Mouse (Mus musculus) intestine, embryonic 15.5 days (tissue): ENCODE data around the gene Rusc2. TPM values are rescaled to one million over a fixed set of nuclear protein-coding genes. Genes with fewer than 3 reads are reported as not detected.
A peak's percentile ranks its signal among the peaks of the same experiment; 100 is the strongest.

Source experiments
- ATAC-seq: fragments of 200-750 bp; cut with Nextera tagmentation; 2 replicates; pipeline ENCODE4 v1.8.0; 2017; ENCODE audit warnings: moderate TSS enrichment, moderate library complexity
- H3K27ac ChIP-seq: fragments of 300-500 bp; sonication (generic); 2 replicates; pipeline ENCODE4 v1.5.1; 2015; ENCODE audit warnings: mild to moderate bottlenecking, inconsistent platforms
- H3K27me3 ChIP-seq: fragments of 300-500 bp; sonication (generic); replicated peaks from 2 replicates; pipeline ENCODE4 v1.6.1; 2015; ENCODE audit warnings: inconsistent platforms
- H3K36me3 ChIP-seq: fragments of 300-500 bp; sonication (generic); 2 replicates; pipeline ENCODE4 v1.6.1; 2015; ENCODE audit warnings: inconsistent platforms
- H3K4me1 ChIP-seq: fragments of 300-500 bp; sonication (generic); replicated peaks from 2 replicates; pipeline ENCODE4 v1.6.1; 2015; ENCODE audit warnings: inconsistent platforms
- H3K4me2 ChIP-seq: fragments of 300-500 bp; sonication (generic); replicated peaks from 2 replicates; pipeline ENCODE4 v1.6.1; 2015; ENCODE audit warnings: mild to moderate bottlenecking, inconsistent platforms
- H3K4me3 ChIP-seq: fragments of 300-500 bp; sonication (generic); replicated peaks from 2 replicates; pipeline ENCODE4 v1.5.1; 2015; ENCODE audit warnings: inconsistent platforms
- H3K9ac ChIP-seq: fragments of 300-500 bp; sonication (generic); 2 replicates; pipeline ENCODE4 v1.6.1; 2015; ENCODE audit warnings: inconsistent platforms
- H3K9me3 ChIP-seq: fragments of 300-500 bp; sonication (generic); 2 replicates; pipeline ENCODE4 v1.6.1; 2016; ENCODE audit warnings: inconsistent platforms
- WGBS: fragments of 180-500 bp; shearing (Covaris S2); methylation state at CpG from one replicate; pipeline ENCODE4 v1.1.7; 2015; 5-methylcytosine and 5-hydroxymethylcytosine counted together
- polyA plus RNA-seq: library from polyadenylated mRNA; unstranded; fragments of >200 nt; fragmentation: Nextera tagmentation; extraction: Ambion mirVana; gene quantifications from 2 replicates; pipeline ENCODE4 v1.2.1, GENCODE M21; 2015

Rusc2 gene
- polyA plus RNA-seq, 1 experiment from 2014 or later = 13.1 TPM

DNA sequence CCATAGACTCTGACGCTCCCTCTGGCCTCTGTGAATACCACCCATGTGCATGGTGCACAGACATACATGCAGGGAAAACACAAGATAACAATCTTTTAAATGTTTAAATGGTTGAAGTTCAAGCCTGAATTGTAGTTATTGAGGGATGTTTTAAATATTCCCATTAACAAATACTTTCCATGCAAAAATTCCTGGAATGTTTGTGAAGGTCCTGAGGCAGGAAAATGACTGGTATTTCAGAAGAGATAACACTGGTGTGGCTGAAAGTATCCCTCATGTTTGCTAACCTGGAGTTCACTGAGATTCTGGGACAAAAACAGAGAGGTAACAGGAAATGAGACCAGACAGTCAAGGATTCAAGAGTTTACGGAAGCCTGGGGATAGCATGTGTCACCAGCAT, 7.6 kb downstream of the Rusc2 start:
- Histone ChIP-seq H3K4me1 (peaks cover 12% of the 10 kb centered on the region; the same call in 1 of the 2 replicates), H3K9ac (no peak overlapping the region), H3K9me3 (no peaks in the 10 kb centered on the region), H3K4me3 (no peak overlapping the region), H3K4me2 (no peak overlapping the region), H3K27me3 (no peaks in the 10 kb centered on the region), H3K36me3 (no peaks in the 10 kb centered on the region), H3K27ac (no peak overlapping the region)
- no peak for ATAC-seq
- WGBS = 86% methylated on average over 2 of the region's 2 CpGs

DNA sequence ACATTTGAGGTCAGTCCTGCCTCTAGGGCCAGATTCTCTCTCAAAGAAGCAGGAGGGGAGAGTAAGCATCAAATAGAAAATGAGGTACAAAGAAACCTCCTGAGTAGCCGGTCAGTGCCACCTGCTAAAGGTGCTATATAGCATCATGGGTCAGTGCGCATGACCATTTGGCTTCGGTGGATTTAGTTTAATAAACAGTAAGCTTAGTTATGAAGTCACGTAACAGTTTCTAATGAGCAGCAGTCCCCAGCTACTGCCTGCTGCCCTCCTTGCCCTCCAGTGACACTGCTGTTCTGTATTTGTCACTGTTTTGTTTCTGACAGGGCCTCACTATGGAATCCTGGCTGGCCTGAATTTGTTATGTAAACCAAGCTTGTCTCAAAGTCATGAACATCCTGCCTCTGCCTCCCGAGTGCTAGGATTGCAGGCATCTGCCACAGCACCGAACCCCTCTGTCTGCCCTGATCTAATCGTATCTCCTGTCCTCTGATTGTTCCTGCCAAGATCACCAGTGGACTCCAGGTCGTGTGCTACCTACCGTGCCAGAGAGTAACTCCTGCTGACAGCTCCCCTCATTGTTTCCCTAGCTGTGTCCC, 8.2 kb downstream of the Rusc2 start:
- no peaks in the 10 kb centered on the region for H3K36me3 ChIP-seq
- ATAC-seq = no peak
- no peak overlapping the region for H3K9ac ChIP-seq
- no peak overlapping the region for H3K4me3 ChIP-seq
- peaks cover 17% of the 10 kb centered on the region; the same call in 1 of the 2 replicates for H3K4me1 ChIP-seq
- no peak overlapping the region for H3K27ac ChIP-seq
- no peaks in the 10 kb centered on the region for H3K9me3 ChIP-seq
- no peaks in the 10 kb centered on the region for H3K27me3 ChIP-seq
- 61% methylated on average over 9 of the region's 9 CpGs for WGBS
- H3K4me2 ChIP-seq = no peak overlapping the region

DNA sequence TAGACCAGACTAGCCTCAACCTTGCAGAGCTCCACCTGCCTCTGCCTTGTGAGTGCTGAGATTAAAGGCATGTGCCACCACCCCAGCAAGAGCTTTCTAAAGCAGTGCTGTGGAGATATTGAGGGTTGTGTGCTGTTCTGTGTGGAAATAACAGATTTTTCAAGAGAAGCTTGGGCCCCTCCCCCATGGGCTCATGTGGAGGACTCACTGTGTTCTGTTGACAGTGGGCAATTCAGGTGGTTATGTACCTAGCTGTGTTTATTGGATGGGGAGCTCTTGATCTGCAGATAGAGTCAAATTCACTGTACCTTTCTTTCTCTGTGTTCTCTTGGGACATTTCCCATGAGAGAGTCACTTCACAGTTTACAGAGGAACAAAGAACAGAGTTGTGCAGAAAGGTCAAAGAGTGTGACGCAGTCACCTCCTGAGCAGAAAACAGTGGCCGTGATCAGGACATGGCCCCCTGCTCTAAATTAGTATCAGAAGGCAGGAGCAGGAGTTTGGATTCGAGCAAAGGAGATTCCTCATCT, 9.8 kb downstream of the Rusc2 start:
- H3K27ac ChIP-seq = no peak overlapping the region

DNA sequence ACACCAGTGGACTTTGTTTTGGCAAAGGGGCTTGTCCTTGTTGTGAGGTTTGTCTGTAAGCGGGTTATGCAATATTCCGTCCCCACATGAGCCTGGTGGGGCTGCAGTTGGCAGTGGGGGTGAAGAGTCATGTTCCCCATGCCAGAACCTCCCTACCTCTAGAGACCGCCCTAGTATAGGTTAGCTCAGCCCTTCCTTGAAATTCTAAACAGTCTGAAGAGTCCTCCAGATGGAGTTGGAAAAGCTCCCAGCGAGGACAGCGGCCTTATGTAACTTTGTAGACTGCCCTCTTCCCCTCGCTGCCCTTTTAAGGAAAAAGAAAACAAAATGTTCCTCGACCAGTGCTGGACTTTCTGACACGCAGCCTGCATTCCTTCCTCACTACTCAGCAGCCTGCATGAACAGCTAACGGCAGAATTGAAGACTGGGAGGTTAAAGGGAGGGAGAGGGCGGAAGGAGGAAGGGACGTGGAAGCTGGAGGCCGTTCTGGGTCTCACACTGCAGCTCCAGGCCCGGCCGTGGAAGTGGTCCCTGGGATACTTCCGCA, 12.6 kb downstream of the Rusc2 start:
- whole genome bisulfite sequencing = 20% methylated on average over 15 of the region's 15 CpGs
- Histone ChIP-seq H3K4me1 (peaks cover 28% of the 10 kb centered on the region), H3K9ac (0 out of 2 replicates have a peak overlapping the region, but pooled peaks have one; percentile 9)

More for the DNA sequence above, 9.8 kb downstream of the Rusc2 start:
- WGBS = 74% methylated on average over 3 of the region's 3 CpGs
- Histone ChIP-seq H3K4me3 (no peak overlapping the region), H3K4me1 (peaks cover 15% of the 10 kb centered on the region; the same call in 1 of the 2 replicates), H3K4me2 (no peak overlapping the region), H3K27me3 (no peaks in the 10 kb centered on the region), H3K36me3 (no peaks in the 10 kb centered on the region), H3K9me3 (no peaks in the 10 kb centered on the region), H3K9ac (no peak overlapping the region)
- ATAC-seq = no peak

DNA sequence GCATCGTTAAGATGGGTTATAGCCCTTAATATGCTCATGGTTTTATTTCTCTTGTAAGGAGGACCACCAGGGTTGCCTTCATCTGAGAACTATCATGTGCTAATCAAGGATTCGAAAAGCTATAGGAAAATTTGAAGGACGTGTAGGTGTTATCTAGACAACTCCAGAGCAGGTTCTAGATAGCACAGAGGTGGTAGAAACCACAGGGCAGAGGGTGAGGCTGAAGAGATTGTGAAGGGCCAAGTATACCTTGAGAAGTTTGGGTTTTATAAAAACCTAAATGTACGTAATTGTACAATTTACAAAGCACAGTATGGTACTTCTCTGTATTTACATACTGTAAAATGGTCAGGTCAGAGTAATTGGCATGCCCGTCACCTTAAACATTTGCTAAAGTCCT, 13.4 kb downstream of the Rusc2 start:
- no peak for ATAC-seq
- Histone ChIP-seq H3K27ac (peak overlapping the region; percentile 93), H3K9me3 (no peaks in the 10 kb centered on the region), H3K4me3 (no peak overlapping the region), H3K4me1 (peaks cover 35% of the 10 kb centered on the region), H3K9ac (no peak overlapping the region), H3K4me2 (0 out of 2 replicates have a peak overlapping the region, but pooled peaks have one; percentile 34), H3K36me3 (no peaks in the 10 kb centered on the region), H3K27me3 (no peaks in the 10 kb centered on the region)
- WGBS = 79% methylated on average over 5 of the region's 5 CpGs

More for the DNA sequence above, 12.6 kb downstream of the Rusc2 start:
- Histone ChIP-seq H3K36me3 (no peaks in the 10 kb centered on the region), H3K27me3 (no peaks in the 10 kb centered on the region), H3K27ac (peak overlapping the region; percentile 93), H3K9me3 (no peaks in the 10 kb centered on the region), H3K4me2 (peak overlapping the region; percentile 34; the same call in 1 of the 2 replicates), H3K4me3 (no peak overlapping the region)
- peak; percentile 86 for ATAC-seq

DNA sequence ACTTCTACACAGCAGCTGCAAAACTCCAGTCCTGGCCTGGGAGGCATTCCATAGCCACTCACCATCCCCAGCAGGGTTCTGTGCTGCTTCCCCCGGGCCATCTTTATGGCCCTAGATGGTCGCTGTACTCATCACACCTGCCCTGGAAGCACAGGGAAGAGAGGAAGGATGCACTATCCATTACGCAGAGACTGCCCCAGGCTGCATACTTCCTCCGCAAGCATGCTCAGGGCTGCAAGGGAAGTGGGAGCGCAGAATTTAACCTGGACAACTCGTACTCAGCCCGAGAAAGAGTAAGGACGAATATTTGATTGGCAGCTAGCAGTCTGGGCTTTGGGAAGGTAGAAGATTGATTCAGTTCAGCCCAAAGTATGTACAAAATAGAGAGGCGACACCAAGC, 14.1 kb downstream of the Rusc2 start:
- Histone ChIP-seq H3K9me3 (no peaks in the 10 kb centered on the region), H3K4me2 (no peak overlapping the region), H3K27ac (no peak overlapping the region), H3K36me3 (no peaks in the 10 kb centered on the region), H3K9ac (no peak overlapping the region), H3K4me1 (peaks cover 40% of the 10 kb centered on the region), H3K4me3 (no peak overlapping the region), H3K27me3 (no peaks in the 10 kb centered on the region)
- ATAC-seq = no peak
- 73% methylated on average over 9 of the region's 9 CpGs for WGBS

DNA sequence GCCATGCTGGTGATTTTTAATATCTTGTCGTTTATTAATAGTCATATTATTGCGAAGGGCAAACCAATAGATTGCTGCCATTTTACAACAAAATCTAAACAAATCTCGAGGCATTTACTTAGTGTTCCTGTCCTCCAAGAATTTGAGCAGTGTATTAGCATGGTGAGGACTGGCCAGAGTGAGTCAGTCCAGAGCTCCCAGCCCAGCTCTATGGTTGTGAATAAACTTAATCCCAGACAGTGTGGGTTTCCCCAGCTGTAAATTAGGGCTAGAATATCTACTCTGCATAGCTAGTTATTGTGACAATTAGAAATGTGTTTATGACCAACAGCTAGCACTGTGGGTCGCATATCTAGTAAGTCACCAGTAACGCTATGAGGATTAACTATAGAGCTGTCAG, 14.6 kb downstream of the Rusc2 start:
- H3K9ac ChIP-seq = no peak overlapping the region
- no peaks in the 10 kb centered on the region for H3K9me3 ChIP-seq
- H3K27me3 ChIP-seq = no peaks in the 10 kb centered on the region
- 77% methylated on average over 5 of the region's 5 CpGs for WGBS
- no peak overlapping the region for H3K27ac ChIP-seq
- no peak for ATAC-seq
- no peaks in the 10 kb centered on the region for H3K36me3 ChIP-seq
- H3K4me1 ChIP-seq = peaks cover 45% of the 10 kb centered on the region
- no peak overlapping the region for H3K4me2 ChIP-seq
- no peak overlapping the region for H3K4me3 ChIP-seq

DNA sequence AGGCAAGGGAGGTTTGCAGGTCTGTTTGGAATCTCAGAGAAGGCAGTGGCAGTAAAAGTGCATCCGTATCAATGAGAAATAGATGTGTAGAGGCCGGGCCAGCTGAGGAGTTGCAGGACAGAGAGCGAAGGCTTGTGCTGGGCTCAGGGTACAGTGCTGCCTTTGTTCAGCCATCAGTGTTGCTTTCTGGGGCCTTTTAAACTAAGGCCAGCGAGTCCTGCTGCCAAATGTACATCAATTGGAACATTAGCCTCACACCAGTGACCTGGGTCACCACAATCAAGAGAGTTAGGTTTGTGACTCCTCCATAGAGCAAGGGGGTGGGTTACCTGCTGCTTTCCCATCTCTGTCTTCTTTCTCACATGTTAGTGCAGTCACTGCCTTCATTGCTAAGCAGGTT, 16.2 kb downstream of the Rusc2 start:
- Histone ChIP-seq H3K27me3 (no peaks in the 10 kb centered on the region), H3K9me3 (no peaks in the 10 kb centered on the region), H3K36me3 (no peaks in the 10 kb centered on the region), H3K27ac (0 out of 2 replicates have a peak overlapping the region, but pooled peaks have one; percentile 11), H3K4me3 (no peak overlapping the region), H3K4me1 (peaks cover 55% of the 10 kb centered on the region), H3K9ac (no peak overlapping the region), H3K4me2 (no peak overlapping the region)
- no peak for ATAC-seq
- 70% methylated on average over 4 of the region's 4 CpGs for WGBS

DNA sequence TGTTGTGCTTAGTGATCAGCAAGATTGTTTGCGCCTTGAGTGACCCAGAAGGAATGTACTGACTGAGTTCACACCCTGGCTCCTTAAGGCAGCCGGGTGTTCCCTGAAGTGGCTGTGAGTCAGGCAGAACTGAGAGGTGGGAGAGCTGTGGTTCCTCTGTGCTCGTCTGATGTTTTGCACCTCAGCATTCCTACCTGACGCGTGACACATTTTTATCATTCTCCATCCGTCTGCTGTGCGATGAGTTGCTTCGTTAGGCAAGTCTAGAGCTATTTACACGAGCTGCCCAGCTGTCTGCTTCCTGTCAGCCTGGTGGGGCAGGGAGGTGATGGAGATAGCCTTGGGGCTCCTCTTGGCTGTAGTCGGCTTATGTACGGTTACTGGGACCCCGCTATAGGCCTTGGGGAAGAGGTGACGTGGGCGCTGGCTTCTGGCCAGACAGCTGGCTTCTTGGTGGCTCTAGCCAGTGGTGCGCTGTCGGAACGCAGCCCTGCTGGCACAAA, 17.1 kb downstream of the Rusc2 start:
- 32% methylated on average over 17 of the region's 17 CpGs for WGBS
- Histone ChIP-seq H3K9ac (no peak overlapping the region), H3K4me1 (peaks cover 54% of the 10 kb centered on the region), H3K36me3 (no peaks in the 10 kb centered on the region), H3K9me3 (no peaks in the 10 kb centered on the region), H3K27me3 (no peaks in the 10 kb centered on the region), H3K4me3 (no peak overlapping the region), H3K27ac (peak overlapping the region; percentile 45; the same call in 1 of the 2 replicates), H3K4me2 (no peak overlapping the region)
- no peak for ATAC-seq

DNA sequence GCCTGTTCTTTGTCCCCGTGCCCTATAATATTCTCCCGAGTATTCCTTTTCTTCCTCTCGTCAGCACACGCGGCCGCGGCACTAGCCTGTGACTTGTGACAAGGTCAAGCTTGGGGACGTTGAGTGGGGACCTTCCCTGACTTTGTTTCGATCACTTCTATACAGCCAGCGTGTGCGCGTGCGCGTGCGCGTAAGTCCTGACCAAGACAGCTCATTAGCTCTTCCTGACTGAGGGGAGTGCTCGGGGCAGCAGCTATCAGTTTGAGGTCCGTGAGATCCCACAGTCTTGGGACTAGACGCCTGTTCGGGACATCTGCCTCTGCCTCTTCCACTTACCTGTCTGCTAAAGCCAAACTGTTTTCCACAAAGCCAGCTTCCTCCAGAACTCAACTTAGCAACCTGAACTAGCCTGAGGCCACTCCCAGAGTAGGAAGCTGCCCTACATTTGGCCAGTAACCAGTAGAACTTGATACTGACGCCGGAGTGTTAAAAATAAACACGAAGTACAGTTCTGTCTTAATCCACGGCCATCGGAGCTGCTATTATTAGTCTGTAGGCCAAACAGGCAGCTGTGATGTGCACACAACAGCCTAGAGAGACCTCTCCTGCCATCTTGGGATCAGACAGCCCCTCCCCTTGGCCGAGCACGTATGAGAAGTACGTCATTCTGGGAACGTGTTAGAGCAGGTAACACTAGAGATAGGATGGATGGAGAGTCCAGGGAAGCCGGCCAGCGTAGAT, 17.8 kb downstream of the Rusc2 start:
- H3K9me3 ChIP-seq = no peaks in the 10 kb centered on the region
- no peaks in the 10 kb centered on the region for H3K36me3 ChIP-seq
- H3K27ac ChIP-seq = peak overlapping the region; percentile 67
- no peak overlapping the region for H3K9ac ChIP-seq
- peaks cover 47% of the 10 kb centered on the region for H3K4me1 ChIP-seq
- H3K27me3 ChIP-seq = no peaks in the 10 kb centered on the region
- no peak overlapping the region for H3K4me3 ChIP-seq
- WGBS = 78% methylated on average over 31 of the region's 31 CpGs
- ATAC-seq = no peak
- H3K4me2 ChIP-seq = 0 out of 2 replicates have a peak overlapping the region, but pooled peaks have one; percentile 17

DNA sequence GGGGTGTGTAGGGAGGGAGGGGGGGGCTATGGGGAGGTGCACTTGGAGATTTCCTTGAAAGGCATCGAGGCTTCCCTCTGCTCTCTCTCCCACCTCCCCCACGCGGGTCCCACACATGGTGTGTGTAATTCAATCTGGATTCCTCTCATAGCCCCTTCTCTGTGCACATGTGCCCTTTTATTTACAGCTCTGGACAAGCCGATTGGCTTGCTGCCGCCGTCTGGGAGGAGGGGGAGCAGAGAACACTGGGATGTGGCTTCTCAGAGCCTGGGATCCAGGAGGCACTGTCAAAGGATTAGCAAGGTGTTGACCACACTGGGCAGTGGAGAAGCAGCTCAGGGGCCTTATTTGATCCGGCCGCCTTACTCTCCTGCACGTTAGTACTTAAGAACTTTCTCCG, 19.2 kb downstream of the Rusc2 start:
- WGBS = 24% methylated on average over 10 of the region's 10 CpGs
- Histone ChIP-seq H3K9ac (no peak overlapping the region), H3K27me3 (no peaks in the 10 kb centered on the region), H3K27ac (peak overlapping the region; percentile 67), H3K4me3 (peak overlapping the region; percentile 6; the same call in 1 of the 2 replicates), H3K9me3 (no peaks in the 10 kb centered on the region), H3K36me3 (no peaks in the 10 kb centered on the region), H3K4me1 (peaks cover 51% of the 10 kb centered on the region), H3K4me2 (peak overlapping the region; percentile 25)
- ATAC-seq = peak; percentile 78

DNA sequence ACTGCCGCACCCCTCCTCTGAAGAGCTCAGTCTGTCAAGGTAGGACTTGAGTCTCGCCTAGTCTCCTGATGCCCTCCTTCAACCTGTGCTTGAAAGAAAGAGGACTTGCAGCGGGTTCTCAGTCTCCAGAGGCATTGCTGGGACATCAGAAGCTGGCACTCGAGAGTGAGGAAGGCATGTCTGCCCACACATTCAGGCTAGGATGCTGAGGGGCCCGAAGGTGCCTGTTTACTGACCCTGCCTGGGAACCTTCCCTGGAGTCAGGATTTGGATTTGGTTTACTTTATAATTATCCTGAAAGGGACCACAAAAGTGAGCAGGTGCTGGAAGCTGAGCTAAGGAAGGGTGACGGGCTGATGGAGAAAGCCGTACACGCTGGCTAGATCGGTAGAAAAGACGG, 19.7 kb downstream of the Rusc2 start:
- no peaks in the 10 kb centered on the region for H3K36me3 ChIP-seq
- no peaks in the 10 kb centered on the region for H3K27me3 ChIP-seq
- H3K9me3 ChIP-seq = no peaks in the 10 kb centered on the region
- peak overlapping the region; percentile 67; the same call in 1 of the 2 replicates for H3K27ac ChIP-seq
- H3K9ac ChIP-seq = no peak overlapping the region; the same call in 1 of the 2 replicates
- H3K4me1 ChIP-seq = peaks cover 54% of the 10 kb centered on the region
- peak overlapping the region; percentile 25 for H3K4me2 ChIP-seq
- no peak for ATAC-seq
- 85% methylated on average over 10 of the region's 10 CpGs for WGBS
- peak overlapping the region; percentile 6; the same call in 1 of the 2 replicates for H3K4me3 ChIP-seq
